Comparison of ENCODE assay signal across 8 mouse cellular contexts in the genomic region with DNA sequence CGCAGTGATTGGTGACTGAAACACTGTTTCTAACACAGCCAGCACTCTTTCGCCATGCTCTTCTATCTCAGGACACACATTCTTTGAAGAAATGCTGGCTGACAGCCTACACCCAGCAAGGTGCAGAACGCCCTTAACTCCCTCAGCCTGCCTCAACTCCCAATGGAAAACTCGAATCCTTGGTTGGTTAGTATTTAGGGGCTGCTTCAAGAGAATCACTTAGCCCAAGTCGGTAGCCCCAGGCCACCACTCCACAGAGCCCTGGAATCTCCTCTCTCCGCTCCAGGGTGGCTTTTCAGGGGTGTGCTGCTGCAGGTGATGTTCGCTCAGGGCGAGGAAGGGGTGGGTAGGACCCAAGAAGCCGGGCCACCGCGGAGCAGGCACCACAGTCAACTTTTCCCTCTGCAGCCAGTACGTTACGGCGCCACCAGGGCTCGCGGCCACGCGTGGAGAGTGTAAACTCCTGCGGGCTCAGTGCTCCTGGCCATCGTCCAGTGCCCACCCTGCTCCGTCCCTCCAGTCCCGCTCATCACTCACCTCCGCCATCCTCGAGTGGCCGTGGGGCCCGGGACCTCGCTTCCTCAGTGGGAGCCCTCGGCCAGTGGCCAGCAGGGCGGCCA. TPM values are rescaled to one million over a fixed set of nuclear protein-coding genes. Genes with fewer than 3 reads are reported as not detected.
A peak's percentile ranks its signal among the peaks of the same experiment; 100 is the strongest.
DNase-seq lines count a peak whose midpoint lies in the region; ATAC-seq and TF ChIP-seq lines count a peak whose summit lies in the region.

No protein-coding gene starts in this region.

- DNase-seq in heart, embryonic 10.5 days (ENCODE audit: low spot score): peak; percentile 72
- no peak for DNase-seq in heart, adult 8-10 months (ENCODE audit: low spot score)
- DNase-seq in adrenal gland, postnatal 10 days: no peak
- no peak for DNase-seq in Muller cell, postnatal 12 days (ENCODE audit: inconsistent ontology term)

- H3K27me3 ChIP-seq in heart, embryonic 10.5 days (ENCODE audit: insufficient read depth, poor library complexity, severe bottlenecking): peaks cover 18% of the 10 kb centered on the region
- peaks cover 2% of the 10 kb centered on the region for H3K27me3 ChIP-seq in ES-Bruce4 (ENCODE audit: control insufficient read depth, insufficient read depth, low read length, poor library complexity, severe bottlenecking)
- peaks cover 33% of the 10 kb centered on the region for H3K27me3 ChIP-seq in embryonic facial prominence, embryonic 13.5 days
- peaks cover 11% of the 10 kb centered on the region for H3K27me3 ChIP-seq in intestine, embryonic 15.5 days (replicated peaks)
- H3K27me3 ChIP-seq in midbrain, embryonic 15.5 days (replicated peaks): peaks cover 27% of the 10 kb centered on the region

- H3K9me3 ChIP-seq in heart, embryonic 10.5 days: no peaks in the 10 kb centered on the region
- H3K9me3 ChIP-seq in ES-Bruce4 (replicated peaks; ENCODE audit: control insufficient read depth, insufficient read depth, low read length, poor library complexity, severe bottlenecking): no peaks in the 10 kb centered on the region
- no peaks in the 10 kb centered on the region for H3K9me3 ChIP-seq in embryonic facial prominence, embryonic 13.5 days
- no peaks in the 10 kb centered on the region for H3K9me3 ChIP-seq in intestine, embryonic 15.5 days
- no peaks in the 10 kb centered on the region for H3K9me3 ChIP-seq in midbrain, embryonic 15.5 days

- TF ChIP-seq POLR2A in ES-Bruce4 (IDR thresholded peaks at IDR 0.05; ENCODE audit: insufficient read depth, low read length): no peak

- peak overlapping the region; percentile 75 for H3K9ac ChIP-seq in ES-Bruce4 (ENCODE audit: low read depth, poor library complexity, severe bottlenecking)
- H3K9ac ChIP-seq in embryonic facial prominence, embryonic 13.5 days: peak overlapping the region; percentile 77
- peak overlapping the region; percentile 66 for H3K9ac ChIP-seq in intestine, embryonic 15.5 days
- peak overlapping the region; percentile 53 for H3K9ac ChIP-seq in midbrain, embryonic 15.5 days

- no peak for TF ChIP-seq EP300 in ES-Bruce4 (IDR thresholded peaks at IDR 0.05; ENCODE audit: insufficient read depth, low read depth, low read length)

- H3K4me2 ChIP-seq in embryonic facial prominence, embryonic 13.5 days: peak overlapping the region; percentile 99
- H3K4me2 ChIP-seq in intestine, embryonic 15.5 days (replicated peaks): peak overlapping the region; percentile 100
- H3K4me2 ChIP-seq in midbrain, embryonic 15.5 days: peak overlapping the region; percentile 97

- TF ChIP-seq CTCF in ES-Bruce4 (IDR thresholded peaks at IDR 0.05; ENCODE audit: low read depth, low read length): no peak

- H3K27ac ChIP-seq in heart, embryonic 10.5 days: peak overlapping the region; percentile 88
- no peak overlapping the region for H3K27ac ChIP-seq in ES-Bruce4 (ENCODE audit: insufficient read depth, low read length)
- H3K27ac ChIP-seq in embryonic facial prominence, embryonic 13.5 days: no peak overlapping the region
- H3K27ac ChIP-seq in intestine, embryonic 15.5 days: no peak overlapping the region
- H3K27ac ChIP-seq in midbrain, embryonic 15.5 days: no peak overlapping the region

- peak overlapping the region; percentile 80 for H3K4me3 ChIP-seq in heart, embryonic 10.5 days
- H3K4me3 ChIP-seq in ES-Bruce4 (ENCODE audit: low read depth, low read length): peak overlapping the region; percentile 70
- H3K4me3 ChIP-seq in embryonic facial prominence, embryonic 13.5 days: peak overlapping the region; percentile 75
- peak overlapping the region; percentile 75 for H3K4me3 ChIP-seq in intestine, embryonic 15.5 days (replicated peaks)
- H3K4me3 ChIP-seq in midbrain, embryonic 15.5 days: peak overlapping the region; percentile 64

- no peak for ATAC-seq in embryonic facial prominence, embryonic 13.5 days (ENCODE audit: insufficient number of reproducible peaks, insufficient read depth, low FRiP score, low TSS enrichment, low read depth)
- no peak for ATAC-seq in intestine, embryonic 15.5 days
- peak; percentile 71; the same call in 1 of the 2 replicates for ATAC-seq in midbrain, embryonic 15.5 days (replicated peaks)

- peaks cover 15% of the 10 kb centered on the region for H3K4me1 ChIP-seq in heart, embryonic 10.5 days
- H3K4me1 ChIP-seq in ES-Bruce4 (ENCODE audit: control insufficient read depth, insufficient read depth, low read length): no peaks in the 10 kb centered on the region
- H3K4me1 ChIP-seq in embryonic facial prominence, embryonic 13.5 days: peaks cover 11% of the 10 kb centered on the region; the same call in 1 of the 2 replicates
- H3K4me1 ChIP-seq in intestine, embryonic 15.5 days (replicated peaks): peaks cover 8% of the 10 kb centered on the region; the same call in 1 of the 2 replicates
- H3K4me1 ChIP-seq in midbrain, embryonic 15.5 days: peaks cover 17% of the 10 kb centered on the region; the same call in 1 of the 2 replicates

- 8% methylated on average over 29 of the region's 29 CpGs for WGBS in heart, embryonic 10.5 days
- WGBS in embryonic facial prominence, embryonic 13.5 days: 7% methylated on average over 29 of the region's 29 CpGs
- WGBS in intestine, embryonic 15.5 days: 9% methylated on average over 29 of the region's 29 CpGs
- WGBS in midbrain, embryonic 15.5 days: 9% methylated on average over 27 of the region's 29 CpGs

- H3K36me3 ChIP-seq in heart, embryonic 10.5 days: no peaks in the 10 kb centered on the region
- no peaks in the 10 kb centered on the region for H3K36me3 ChIP-seq in ES-Bruce4 (ENCODE audit: control insufficient read depth, insufficient read depth, low read length, poor library complexity, severe bottlenecking)
- H3K36me3 ChIP-seq in embryonic facial prominence, embryonic 13.5 days: no peaks in the 10 kb centered on the region
- no peaks in the 10 kb centered on the region for H3K36me3 ChIP-seq in intestine, embryonic 15.5 days
- no peaks in the 10 kb centered on the region for H3K36me3 ChIP-seq in midbrain, embryonic 15.5 days (replicated peaks)

RNA-seq across cellular contexts. Expression of a gene that starts 0.4 kb away (rescaled TPM):
- 0.71 and 0.84 TPM in 2 replicates for polyA plus RNA-seq in heart, embryonic 10.5 days (2016; fragmentation: Nextera tagmentation; extraction: Ambion mirVana)
- not detected for total RNA-seq in heart, adult 8-10 months (2022)
- 5.5 and 5.9 TPM in 2 replicates for polyA plus RNA-seq in ES-Bruce4 (2011; ENCODE audit: insufficient read depth, insufficient read length, low read depth, missing spikeins)
- polyA plus RNA-seq in embryonic facial prominence, embryonic 13.5 days (2015; fragmentation: Nextera tagmentation; extraction: Ambion mirVana): 1.1 and 1.6 TPM in 2 replicates
- polyA plus RNA-seq in intestine, embryonic 15.5 days (2015; fragmentation: Nextera tagmentation; extraction: Ambion mirVana): 0.49 and 0.55 TPM in 2 replicates
- 1.4 and 1.8 TPM in 2 replicates for polyA plus RNA-seq in midbrain, embryonic 15.5 days (2015; fragmentation: Nextera tagmentation; extraction: Ambion mirVana)
- under 1 TPM; 0.18 to 0.55 TPM for total RNA-seq in adrenal gland, postnatal 10 days (2021)

RNA-seq across cellular contexts. Expression of a gene that starts 32.9 kb away (rescaled TPM):
- polyA plus RNA-seq in heart, embryonic 10.5 days (2016; fragmentation: Nextera tagmentation; extraction: Ambion mirVana): 237 and 277 TPM in 2 replicates
- total RNA-seq in heart, adult 8-10 months (2022): 100 to 1,000 TPM; 120 to 139 (median 131) TPM
- 195 and 198 TPM in 2 replicates for polyA plus RNA-seq in ES-Bruce4 (2011; ENCODE audit: insufficient read depth, insufficient read length, low read depth, missing spikeins)
- 210 and 231 TPM in 2 replicates for polyA plus RNA-seq in embryonic facial prominence, embryonic 13.5 days (2015; fragmentation: Nextera tagmentation; extraction: Ambion mirVana)
- polyA plus RNA-seq in intestine, embryonic 15.5 days (2015; fragmentation: Nextera tagmentation; extraction: Ambion mirVana): 228 and 230 TPM in 2 replicates
- 217 and 222 TPM in 2 replicates for polyA plus RNA-seq in midbrain, embryonic 15.5 days (2015; fragmentation: Nextera tagmentation; extraction: Ambion mirVana)
- total RNA-seq in adrenal gland, postnatal 10 days (2021): 100 to 1,000 TPM; 117 TPM

RNA-seq across cellular contexts. Expression of a gene that starts 33.1 kb away (rescaled TPM):
- 37.4 and 39.7 TPM in 2 replicates for polyA plus RNA-seq in heart, embryonic 10.5 days (2016; fragmentation: Nextera tagmentation; extraction: Ambion mirVana)
- 10 to 100 TPM; 23.5 to 25.1 (median 24.0) TPM for total RNA-seq in heart, adult 8-10 months (2022)
- polyA plus RNA-seq in ES-Bruce4 (2011; ENCODE audit: insufficient read depth, insufficient read length, low read depth, missing spikeins): 31.0 and 33.8 TPM in 2 replicates
- 49.6 and 52.1 TPM in 2 replicates for polyA plus RNA-seq in embryonic facial prominence, embryonic 13.5 days (2015; fragmentation: Nextera tagmentation; extraction: Ambion mirVana)
- 36.6 and 40.1 TPM in 2 replicates for polyA plus RNA-seq in intestine, embryonic 15.5 days (2015; fragmentation: Nextera tagmentation; extraction: Ambion mirVana)
- 61.5 and 64.2 TPM in 2 replicates for polyA plus RNA-seq in midbrain, embryonic 15.5 days (2015; fragmentation: Nextera tagmentation; extraction: Ambion mirVana)
- 10 to 100 TPM; 34.2 to 40.2 TPM for total RNA-seq in adrenal gland, postnatal 10 days (2021)
